Mouse (Mus musculus): ENCODE results near the gene Prrx1. TPM values are rescaled to one million over a fixed set of nuclear protein-coding genes. Genes with fewer than 3 reads are reported as not detected.

Prrx1 gene
- polyA plus RNA-seq, 1 experiment from 2014 or later = 7.5 TPM

- no peak overlapping the region for H3K27ac ChIP-seq (ENCODE audit: poor library complexity, severe bottlenecking)
- H3K4me1 ChIP-seq (replicated peaks) = no peaks in the 10 kb centered on the region
- 0 out of 2 replicates have a peak, but pooled peaks cover 2% of the 10 kb centered on the region for H3K36me3 ChIP-seq
- no peak overlapping the region for H3K9ac ChIP-seq
- no peak overlapping the region for H3K4me2 ChIP-seq
- no peak for ATAC-seq (ENCODE audit: insufficient number of reproducible peaks, low FRiP score)
- H3K4me3 ChIP-seq = no peak overlapping the region
- H3K27me3 ChIP-seq (replicated peaks) = no peaks in the 10 kb centered on the region
- H3K9me3 ChIP-seq (replicated peaks) = no peaks in the 10 kb centered on the region
- WGBS = 95% methylated on average over 2 of the region's 2 CpGs
These were observed 57.6 kb downstream of the Prrx1 start for GRCm38 (mm10) chr1:163255884-163256283.

DNA sequence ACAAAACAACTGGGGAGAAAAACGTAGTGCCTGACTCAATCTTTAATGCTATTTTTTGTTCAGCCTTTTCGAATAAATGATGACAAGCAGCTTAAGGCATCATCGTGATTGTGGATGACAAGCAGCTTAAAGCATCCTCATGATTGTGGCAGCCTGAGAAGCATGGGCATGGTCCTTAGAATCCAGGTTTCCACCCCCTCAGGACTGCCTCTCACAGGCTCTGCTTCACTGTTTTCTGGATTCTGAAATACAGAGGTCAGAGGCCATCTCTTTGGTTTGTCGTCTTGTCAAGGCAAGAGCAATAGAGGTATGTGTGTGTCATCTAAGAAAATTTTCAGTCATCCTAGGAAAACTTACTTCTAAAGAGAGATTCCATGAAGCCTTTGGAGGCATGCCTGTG, 60.7 kb downstream of the Prrx1 start:
- no peak for ATAC-seq (ENCODE audit: insufficient number of reproducible peaks, low FRiP score)
- Histone ChIP-seq H3K27ac (ENCODE audit: poor library complexity, severe bottlenecking) (no peak overlapping the region), H3K4me3 (no peak overlapping the region), H3K4me1 (replicated peaks) (no peaks in the 10 kb centered on the region), H3K9ac (no peak overlapping the region), H3K4me2 (no peak overlapping the region), H3K36me3 (no peaks in the 10 kb centered on the region), H3K27me3 (replicated peaks) (no peaks in the 10 kb centered on the region), H3K9me3 (replicated peaks) (no peaks in the 10 kb centered on the region)
- 77% methylated on average over 4 of the region's 4 CpGs for WGBS

DNA sequence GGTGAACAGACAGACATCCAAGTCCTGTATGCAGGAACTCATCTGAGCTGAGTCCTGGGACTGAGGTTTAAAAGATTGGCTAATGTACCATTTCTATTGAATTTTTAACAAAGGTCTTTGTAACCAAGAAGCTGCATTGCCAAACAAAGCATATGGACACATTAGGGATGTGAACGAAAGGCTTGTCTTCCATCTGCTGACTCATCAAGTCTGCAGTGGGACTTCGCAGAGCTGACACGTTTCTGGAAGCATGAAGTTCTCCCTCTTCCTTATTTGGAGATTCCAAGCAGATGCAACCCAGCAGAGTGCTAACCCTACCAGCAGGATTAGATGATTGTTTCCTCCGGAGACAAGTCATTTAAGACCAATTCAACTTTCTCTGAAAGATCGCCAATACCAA, 61.2 kb downstream of the Prrx1 start:
- Histone ChIP-seq H3K27me3 (replicated peaks) (no peaks in the 10 kb centered on the region), H3K36me3 (no peaks in the 10 kb centered on the region), H3K4me1 (replicated peaks) (no peaks in the 10 kb centered on the region), H3K4me2 (no peak overlapping the region), H3K9me3 (replicated peaks) (no peaks in the 10 kb centered on the region), H3K27ac (ENCODE audit: poor library complexity, severe bottlenecking) (no peak overlapping the region), H3K4me3 (no peak overlapping the region), H3K9ac (no peak overlapping the region)
- WGBS = 69% methylated on average over 5 of the region's 5 CpGs
- ATAC-seq (ENCODE audit: insufficient number of reproducible peaks, low FRiP score) = no peak

DNA sequence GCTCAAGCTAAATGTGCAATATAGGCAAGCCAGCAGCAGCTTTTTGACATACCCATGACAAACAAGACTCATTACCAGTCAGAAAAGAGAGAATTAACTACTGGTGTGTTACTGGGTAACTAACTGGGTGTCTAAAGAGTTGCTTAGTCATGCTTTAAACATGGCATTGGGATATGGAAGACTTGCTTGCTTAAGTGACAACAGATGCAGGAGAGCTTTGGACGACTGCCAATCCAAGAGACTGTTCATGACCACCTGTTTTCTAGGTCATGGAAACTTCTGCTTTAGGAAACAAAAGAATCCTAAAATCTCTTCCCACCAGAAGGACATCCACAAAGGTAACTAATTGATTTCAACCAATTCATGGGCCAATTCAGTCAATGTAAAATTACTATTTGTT, 61.7 kb downstream of the Prrx1 start:
- Histone ChIP-seq H3K9ac (no peak overlapping the region), H3K27me3 (replicated peaks) (no peaks in the 10 kb centered on the region), H3K4me3 (no peak overlapping the region), H3K36me3 (no peaks in the 10 kb centered on the region), H3K4me1 (replicated peaks) (no peaks in the 10 kb centered on the region), H3K9me3 (replicated peaks) (no peaks in the 10 kb centered on the region), H3K4me2 (no peak overlapping the region), H3K27ac (ENCODE audit: poor library complexity, severe bottlenecking) (no peak overlapping the region)
- ATAC-seq (ENCODE audit: insufficient number of reproducible peaks, low FRiP score) = no peak
- WGBS = 66% methylated on average over 1 of the region's 1 CpGs

DNA sequence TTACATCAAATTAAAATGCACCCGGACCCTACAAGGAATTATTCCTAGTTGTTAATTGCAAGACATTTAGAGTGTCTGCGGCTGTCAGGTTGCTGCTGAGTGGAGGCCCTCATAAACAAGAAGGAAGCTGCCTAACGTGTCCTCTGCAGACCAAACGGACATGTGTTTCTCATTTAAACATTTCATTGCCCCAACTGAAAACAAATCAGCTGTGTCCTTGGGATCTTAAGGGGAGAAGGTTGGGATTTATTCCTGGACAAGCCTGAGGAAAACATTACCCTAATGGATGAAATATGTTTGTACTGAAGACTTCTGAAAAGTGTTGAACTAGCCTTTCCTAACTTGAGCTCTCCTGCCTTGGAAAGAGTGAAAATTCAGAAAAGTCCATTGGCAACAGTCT, 74.6 kb downstream of the Prrx1 start:
- H3K36me3 ChIP-seq = no peaks in the 10 kb centered on the region
- H3K9ac ChIP-seq = no peak overlapping the region
- H3K9me3 ChIP-seq (replicated peaks) = no peaks in the 10 kb centered on the region
- WGBS = 57% methylated on average over 4 of the region's 4 CpGs
- H3K4me3 ChIP-seq = no peak overlapping the region
- H3K4me1 ChIP-seq (replicated peaks) = no peaks in the 10 kb centered on the region
- no peak overlapping the region for H3K27ac ChIP-seq (ENCODE audit: poor library complexity, severe bottlenecking)
- no peak overlapping the region for H3K4me2 ChIP-seq
- no peak for ATAC-seq (ENCODE audit: insufficient number of reproducible peaks, low FRiP score)
- no peaks in the 10 kb centered on the region for H3K27me3 ChIP-seq (replicated peaks)

DNA sequence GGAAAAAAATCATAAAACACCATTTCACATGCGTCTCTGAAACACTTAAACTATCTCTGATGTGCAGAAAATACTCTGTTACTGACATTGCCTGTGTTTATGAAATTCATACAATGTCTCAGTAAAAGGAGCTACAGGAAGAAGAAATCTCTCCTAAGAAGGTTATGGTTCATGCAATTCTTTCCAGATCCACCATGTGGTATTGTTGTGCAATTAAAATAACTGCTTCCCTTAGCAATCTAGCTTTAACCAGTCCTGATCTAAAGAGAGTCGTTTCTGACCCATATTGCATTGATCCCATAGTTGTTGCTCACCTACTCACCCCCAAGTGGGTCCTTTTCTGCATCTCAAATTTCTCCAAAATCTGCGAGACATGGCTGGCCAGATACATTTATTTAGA, 82.3 kb downstream of the Prrx1 start:
- WGBS = 68% methylated on average over 3 of the region's 3 CpGs
- Histone ChIP-seq H3K27me3 (replicated peaks) (no peaks in the 10 kb centered on the region), H3K4me1 (replicated peaks) (no peaks in the 10 kb centered on the region), H3K9ac (no peak overlapping the region), H3K4me2 (no peak overlapping the region), H3K9me3 (replicated peaks) (peaks cover 4% of the 10 kb centered on the region), H3K36me3 (no peaks in the 10 kb centered on the region), H3K27ac (ENCODE audit: poor library complexity, severe bottlenecking) (no peak overlapping the region), H3K4me3 (no peak overlapping the region)
- ATAC-seq (ENCODE audit: insufficient number of reproducible peaks, low FRiP score) = no peak

- no peak for ATAC-seq (ENCODE audit: insufficient number of reproducible peaks, low FRiP score)
- no peaks in the 10 kb centered on the region for H3K36me3 ChIP-seq
- WGBS = 76% methylated on average over 4 of the region's 4 CpGs
- no peaks in the 10 kb centered on the region for H3K4me1 ChIP-seq (replicated peaks)
- H3K9ac ChIP-seq = no peak overlapping the region
- no peak overlapping the region for H3K4me2 ChIP-seq
- H3K4me3 ChIP-seq = no peak overlapping the region
- no peak overlapping the region for H3K27ac ChIP-seq (ENCODE audit: poor library complexity, severe bottlenecking)
- H3K27me3 ChIP-seq (replicated peaks) = no peaks in the 10 kb centered on the region
- H3K9me3 ChIP-seq (replicated peaks) = peaks cover 4% of the 10 kb centered on the region
These were observed 87.2 kb downstream of the Prrx1 start for GRCm38 (mm10) chr1:163226271-163226670.

GRCm38 (mm10) chr1:163221767-163222166, 91.7 kb downstream of the Prrx1 start:
- H3K9me3 ChIP-seq (replicated peaks) = no peaks in the 10 kb centered on the region
- WGBS = 77% methylated on average over 1 of the region's 1 CpGs
- no peak overlapping the region for H3K27ac ChIP-seq (ENCODE audit: poor library complexity, severe bottlenecking)
- no peak overlapping the region for H3K9ac ChIP-seq
- H3K27me3 ChIP-seq (replicated peaks) = no peaks in the 10 kb centered on the region
- ATAC-seq (ENCODE audit: insufficient number of reproducible peaks, low FRiP score) = no peak
- no peaks in the 10 kb centered on the region for H3K36me3 ChIP-seq
- H3K4me3 ChIP-seq = no peak overlapping the region
- H3K4me1 ChIP-seq (replicated peaks) = no peaks in the 10 kb centered on the region
- no peak overlapping the region for H3K4me2 ChIP-seq

DNA sequence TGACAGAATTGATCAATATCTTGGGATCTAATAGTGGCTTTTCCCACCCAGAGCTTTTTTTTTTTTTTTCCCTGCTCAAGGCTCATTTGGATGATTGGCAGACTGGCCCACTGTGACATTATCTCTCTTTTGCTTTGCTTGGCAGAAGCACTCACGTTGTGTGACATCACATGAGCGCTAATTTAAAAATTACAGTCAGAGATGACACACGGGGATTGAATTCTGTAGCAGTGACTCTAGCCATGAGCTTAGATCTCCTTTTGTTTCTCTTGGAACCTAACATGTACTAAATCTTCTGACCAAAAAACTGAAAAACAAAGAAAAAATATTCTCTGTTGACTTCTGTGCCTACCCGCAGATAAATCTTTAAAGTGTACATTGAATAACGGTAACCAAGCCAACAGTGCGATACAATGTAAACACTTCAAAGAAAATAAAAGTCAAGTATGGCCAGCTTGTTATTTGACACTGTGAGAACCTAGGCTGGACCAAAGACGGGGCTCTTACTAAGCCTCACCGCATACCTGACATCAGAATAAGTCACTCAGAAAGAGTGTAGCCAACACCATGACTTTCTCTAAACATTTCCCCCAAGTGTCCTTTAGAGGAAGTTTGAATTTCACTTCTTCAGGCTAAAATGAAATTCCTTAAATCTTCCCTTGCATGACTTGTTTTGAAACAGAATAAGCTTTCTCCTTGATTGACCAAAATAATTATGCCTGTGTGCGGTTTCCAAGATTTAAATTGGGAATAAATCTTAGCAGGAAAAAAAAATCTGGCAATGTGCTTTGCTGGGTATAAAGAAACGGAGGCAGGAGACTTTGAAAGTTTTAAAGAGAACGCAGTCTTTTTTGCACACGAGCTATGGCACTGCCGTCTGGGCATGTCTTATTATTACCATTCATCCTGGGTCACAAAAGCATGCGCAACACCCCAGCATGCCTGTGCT, 104.3 kb downstream of the Prrx1 start:
- Histone ChIP-seq H3K4me3 (no peak overlapping the region), H3K4me2 (no peak overlapping the region), H3K27ac (ENCODE audit: poor library complexity, severe bottlenecking) (no peak overlapping the region), H3K4me1 (replicated peaks) (no peaks in the 10 kb centered on the region), H3K27me3 (replicated peaks) (no peaks in the 10 kb centered on the region), H3K9me3 (replicated peaks) (no peaks in the 10 kb centered on the region), H3K9ac (no peak overlapping the region), H3K36me3 (no peaks in the 10 kb centered on the region)
- no peak for ATAC-seq (ENCODE audit: insufficient number of reproducible peaks, low FRiP score)
- WGBS = 80% methylated on average over 14 of the region's 14 CpGs

DNA sequence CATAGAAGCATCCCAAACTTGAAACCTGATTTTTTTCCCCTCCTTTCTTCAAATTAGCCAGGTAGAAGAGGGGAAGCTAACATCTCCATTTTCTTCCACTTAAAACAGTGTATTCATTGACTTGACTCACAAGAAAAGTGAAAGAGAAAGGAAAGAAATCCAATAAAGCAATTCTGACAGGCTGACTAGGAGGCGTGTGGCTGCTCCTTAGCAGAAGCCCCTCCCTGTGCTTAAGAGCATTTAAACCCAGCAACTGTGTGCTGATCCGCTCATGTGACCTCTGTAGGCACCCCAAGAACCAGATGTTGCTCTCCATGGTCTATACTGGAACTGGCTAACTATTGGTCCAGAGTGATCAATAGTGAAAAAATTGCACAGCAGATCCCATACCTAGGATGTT, 114.7 kb downstream of the Prrx1 start:
- ATAC-seq (ENCODE audit: insufficient number of reproducible peaks, low FRiP score) = no peak
- no peak overlapping the region for H3K9ac ChIP-seq
- no peak overlapping the region for H3K27ac ChIP-seq (ENCODE audit: poor library complexity, severe bottlenecking)
- H3K27me3 ChIP-seq (replicated peaks) = no peaks in the 10 kb centered on the region
- H3K4me2 ChIP-seq = no peak overlapping the region
- WGBS = 61% methylated on average over 2 of the region's 2 CpGs
- no peaks in the 10 kb centered on the region for H3K36me3 ChIP-seq
- H3K4me1 ChIP-seq (replicated peaks) = no peaks in the 10 kb centered on the region
- no peaks in the 10 kb centered on the region for H3K9me3 ChIP-seq (replicated peaks)
- no peak overlapping the region for H3K4me3 ChIP-seq

- H3K36me3 ChIP-seq = no peaks in the 10 kb centered on the region
- H3K4me3 ChIP-seq = no peak overlapping the region
- H3K4me1 ChIP-seq (replicated peaks) = no peaks in the 10 kb centered on the region
- no peak for ATAC-seq (ENCODE audit: insufficient number of reproducible peaks, low FRiP score)
- H3K9ac ChIP-seq = no peak overlapping the region
- WGBS = 67% methylated on average over 4 of the region's 4 CpGs
- H3K9me3 ChIP-seq (replicated peaks) = no peaks in the 10 kb centered on the region
- H3K27ac ChIP-seq (ENCODE audit: poor library complexity, severe bottlenecking) = no peak overlapping the region
- H3K27me3 ChIP-seq (replicated peaks) = no peaks in the 10 kb centered on the region
- no peak overlapping the region for H3K4me2 ChIP-seq
These were observed 115.5 kb downstream of the Prrx1 start for GRCm38 (mm10) chr1:163198059-163198458.

Data from heart, embryonic 12.5 days (tissue).